Mouse (Mus musculus): Measurements from ENCODE around the gene Cox19.
"Not testable (repeated sequence)": the region's sequence is repeated elsewhere in the genome, so short reads cannot be mapped to it uniquely, and the experiment has no call there.

The Cox19 gene

GRCm38 (mm10) chr5:139363858-139364257 is 12.6 kb upstream of the Cox19 start:
- DNase-seq (ENCODE audit: low read depth, low spot score), result no peak

DNA sequence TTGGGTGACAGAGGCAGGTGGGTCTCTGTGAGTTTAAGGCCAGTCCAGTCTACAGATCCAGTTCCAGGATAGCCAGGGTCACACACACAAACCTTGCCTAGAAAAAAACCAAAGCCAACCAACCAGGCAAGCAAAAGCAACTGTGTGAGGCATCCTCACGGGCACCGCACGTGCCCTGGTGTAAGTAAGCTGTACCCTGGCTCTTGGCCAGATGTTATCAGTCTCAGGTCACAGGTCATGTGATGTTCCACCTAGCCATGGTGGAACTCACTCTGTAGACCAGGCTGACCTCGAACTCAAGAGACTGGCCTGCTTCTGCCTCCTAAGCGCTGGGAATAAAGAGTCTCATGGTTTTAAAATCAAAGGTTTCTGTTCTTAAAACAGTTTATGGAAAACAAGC is 8.0 kb upstream of the Cox19 start:
- no peak for DNase-seq (ENCODE audit: low read depth, low spot score)

DNA sequence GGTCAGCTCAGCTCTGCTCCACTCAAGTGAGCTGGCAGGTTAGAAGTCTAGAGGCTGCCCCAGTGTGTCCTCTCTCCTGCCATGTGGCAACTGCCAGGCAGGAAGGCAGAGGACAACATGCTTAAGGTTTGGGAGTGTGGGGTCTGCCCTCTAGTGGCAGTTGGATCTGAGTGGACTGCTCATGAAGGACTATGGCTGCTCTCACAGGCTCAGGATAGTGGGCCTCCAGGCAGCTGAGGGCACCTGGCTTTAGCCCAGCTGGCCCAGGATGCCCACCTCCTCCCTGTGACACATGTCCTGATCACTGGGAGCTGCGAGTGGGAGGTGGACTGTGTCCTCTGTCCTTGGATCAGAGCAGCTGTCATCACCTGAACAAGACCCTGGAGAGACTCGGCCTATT is 7.4 kb upstream of the Cox19 start:
- DNase-seq (ENCODE audit: low read depth, low spot score), result no peak

GRCm38 (mm10) chr5:139355235-139355772 is 4.1 kb upstream of the Cox19 start:
- DNase-seq (ENCODE audit: low read depth, low spot score), result peak; percentile 77

GRCm38 (mm10) chr5:139353946-139354345 is 2.7 kb upstream of the Cox19 start:
- DNase-seq (ENCODE audit: low read depth, low spot score), result no peak

GRCm38 (mm10) chr5:139353496-139353895 is 2.3 kb upstream of the Cox19 start:
- DNase-seq (ENCODE audit: low read depth, low spot score), result peak; percentile 55

- DNase-seq (ENCODE audit: low read depth, low spot score), result no peak
Measured at GRCm38 (mm10) chr5:139352317-139352716, 1.1 kb upstream of the Cox19 start, which contains the start of gene Cyp2w1. Cyp2w1 (plus strand) TSS chr5:139352617.

- DNase-seq (ENCODE audit: low read depth, low spot score), result no peak
Measured at GRCm38 (mm10) chr5:139351628-139352027, 410 bp upstream of the Cox19 start.

DNA sequence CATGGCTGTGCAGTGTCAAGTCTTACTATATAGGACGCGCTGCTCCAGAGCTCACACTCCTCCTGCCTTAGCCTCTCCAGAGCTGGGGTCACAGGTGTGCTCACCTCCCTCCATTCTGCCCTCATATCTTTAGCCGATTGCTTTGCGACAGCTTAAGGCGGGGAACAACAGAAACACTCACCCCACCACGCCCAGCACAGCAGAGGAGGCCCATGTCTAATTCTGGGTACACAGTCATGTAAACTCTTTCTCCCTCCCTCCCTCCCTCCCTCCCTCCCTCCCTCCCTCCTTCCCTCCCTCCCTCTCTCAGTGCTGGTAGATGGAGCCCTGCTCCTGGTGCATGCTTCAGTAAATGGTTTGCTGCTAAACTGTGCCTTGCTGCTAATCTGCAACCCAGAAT is 1.5 kb downstream of the Cox19 start:
- DNase-seq (ENCODE audit: low read depth, low spot score), result no peak

- no peak for DNase-seq (ENCODE audit: low read depth, low spot score)
Measured at GRCm38 (mm10) chr5:139347225-139347624, 4.0 kb downstream of the Cox19 start.

- DNase-seq (ENCODE audit: low read depth, low spot score), result no peak
Measured at GRCm38 (mm10) chr5:139345364-139345714, 5.9 kb downstream of the Cox19 start.

DNA sequence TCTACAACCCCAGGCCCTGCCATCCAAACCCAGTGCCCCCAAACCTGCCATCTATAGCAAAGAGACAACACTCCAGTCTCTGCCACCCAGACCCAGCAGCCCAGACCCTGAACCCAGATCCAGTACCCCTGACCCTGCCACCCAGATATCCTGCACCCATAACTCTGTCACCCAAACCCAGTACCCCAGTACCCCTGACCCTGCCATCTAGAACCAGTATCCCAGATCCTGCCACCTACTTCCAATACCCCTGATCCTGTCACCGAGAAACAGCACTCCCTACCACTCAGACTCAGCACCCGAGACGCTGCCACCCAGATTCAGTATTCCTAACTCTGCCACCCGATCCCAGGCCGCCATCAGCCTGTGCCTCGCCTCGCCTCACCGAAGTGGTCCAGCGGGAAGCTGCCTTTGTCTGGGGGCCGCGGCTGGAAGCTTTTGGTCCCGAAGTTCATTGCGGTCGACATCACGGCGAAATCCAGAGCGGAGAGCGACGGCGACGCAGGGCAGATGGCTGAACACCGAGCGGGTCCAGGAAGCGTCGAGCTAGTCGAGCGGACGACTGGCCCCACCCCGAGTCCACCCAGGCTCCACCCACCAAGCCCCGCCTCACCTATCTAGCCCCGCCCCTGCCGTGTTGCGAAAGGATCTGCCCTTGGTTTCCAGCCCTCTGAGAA is 6.4 kb downstream of the Cox19 start:
- peak; percentile 94 for DNase-seq (ENCODE audit: low read depth, low spot score)

DNA sequence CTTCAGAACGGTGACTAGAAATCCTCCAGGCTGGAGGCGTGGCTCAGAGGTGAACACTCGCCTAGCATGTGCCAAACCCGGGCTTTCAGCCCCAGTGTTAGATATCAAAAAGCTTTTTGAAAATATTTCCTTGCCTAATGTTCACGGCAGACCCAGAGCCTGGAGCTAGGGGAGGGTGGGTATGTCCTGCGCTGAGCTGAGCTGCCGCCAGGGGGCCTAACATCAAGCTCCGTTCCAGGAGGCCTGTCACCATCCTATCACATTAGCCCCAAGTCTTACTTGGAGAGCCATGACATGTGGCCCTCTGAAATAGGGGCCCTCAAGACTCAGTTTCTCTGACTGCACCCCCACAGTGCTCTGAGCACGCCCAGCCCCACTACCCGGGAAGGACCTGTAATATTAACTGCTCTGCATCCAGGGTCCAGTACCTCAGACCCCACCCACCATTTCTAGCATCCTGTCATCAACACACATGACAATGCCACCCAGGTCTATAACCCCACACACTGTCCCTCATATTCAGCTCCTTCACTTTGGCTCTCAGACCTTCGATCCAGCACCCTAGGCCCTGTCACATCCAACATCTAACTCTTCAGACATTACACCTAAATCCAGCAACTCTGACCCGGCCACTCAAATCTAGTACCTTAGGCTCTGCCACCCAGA is 7.1 kb downstream of the Cox19 start:
- DNase-seq (ENCODE audit: low read depth, low spot score), result peak; percentile 87

DNA sequence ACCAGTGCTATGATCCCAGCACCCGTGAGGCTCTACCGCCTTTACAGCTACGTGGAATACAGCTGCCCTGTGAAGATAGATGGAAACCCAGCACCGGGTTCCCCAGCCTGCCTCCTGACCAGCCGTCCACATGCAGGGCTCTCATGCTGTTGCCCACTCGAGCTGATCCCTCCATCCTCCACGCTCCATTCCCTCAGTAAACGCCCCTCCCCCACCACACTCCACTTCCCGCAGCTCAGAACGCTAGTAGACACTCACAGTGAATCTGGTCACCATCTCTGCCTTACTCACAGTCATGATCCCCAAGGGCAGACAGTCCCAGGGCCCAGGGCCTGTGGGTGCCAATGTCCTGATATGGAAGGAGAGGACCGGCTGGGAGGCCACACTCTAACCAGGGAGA is 12.3 kb downstream of the Cox19 start:
- DNase-seq (ENCODE audit: low read depth, low spot score), result no peak

- DNase-seq (ENCODE audit: low read depth, low spot score), result no peak
Measured at GRCm38 (mm10) chr5:139338403-139338802, 12.8 kb downstream of the Cox19 start.

- no peak for DNase-seq (ENCODE audit: low read depth, low spot score)
Measured at GRCm38 (mm10) chr5:139337826-139338370, 13.3 kb downstream of the Cox19 start.

GRCm38 (mm10) chr5:139335634-139336033 is 15.6 kb downstream of the Cox19 start:
- no peak for DNase-seq (ENCODE audit: low read depth, low spot score)

GRCm38 (mm10) chr5:139334394-139334793 is 16.8 kb downstream of the Cox19 start:
- not testable (repeated sequence) for DNase-seq (ENCODE audit: low read depth, low spot score)

DNA sequence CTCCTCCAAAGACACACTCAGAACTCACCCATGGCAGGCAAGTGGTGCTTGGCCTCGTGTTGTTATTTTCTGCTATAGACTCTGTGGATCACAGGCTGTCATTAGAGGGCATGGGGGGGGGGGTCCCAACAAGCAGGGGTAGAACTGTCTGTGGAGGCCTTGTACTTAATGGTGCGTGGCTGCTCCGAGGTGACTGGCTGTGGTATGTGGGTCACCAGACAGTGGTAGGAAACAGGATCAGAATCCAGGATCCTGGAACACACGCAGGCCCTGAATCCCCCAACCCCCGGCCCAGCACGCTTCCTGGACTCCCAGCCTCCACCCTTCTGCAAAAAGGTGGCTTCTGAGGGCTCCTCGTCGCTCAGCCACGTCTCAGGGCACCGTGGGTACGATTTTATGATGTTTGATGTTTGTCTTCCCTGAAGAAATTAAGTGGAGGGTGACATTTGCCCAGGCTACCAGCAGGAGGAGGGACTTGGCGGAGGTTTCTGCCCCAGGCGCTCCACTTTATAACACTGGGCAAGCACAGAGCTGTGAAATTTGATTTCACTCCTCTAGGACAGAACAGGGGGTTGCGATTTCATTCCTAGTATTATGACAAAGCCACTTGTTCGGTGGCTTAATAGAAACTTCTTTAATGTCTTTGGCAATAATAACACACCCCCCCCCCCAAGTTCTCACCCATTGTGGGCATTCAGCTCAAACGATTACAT is 17.8 kb downstream of the Cox19 start:
- DNase-seq (ENCODE audit: low read depth, low spot score), result no peak

GRCm38 (mm10) chr5:139332590-139333272 is 18.5 kb downstream of the Cox19 start:
- no peak for DNase-seq (ENCODE audit: low read depth, low spot score)

- DNase-seq (ENCODE audit: low read depth, low spot score), result peak; percentile 80
Measured at GRCm38 (mm10) chr5:139331742-139332141, 19.5 kb downstream of the Cox19 start.

DNA sequence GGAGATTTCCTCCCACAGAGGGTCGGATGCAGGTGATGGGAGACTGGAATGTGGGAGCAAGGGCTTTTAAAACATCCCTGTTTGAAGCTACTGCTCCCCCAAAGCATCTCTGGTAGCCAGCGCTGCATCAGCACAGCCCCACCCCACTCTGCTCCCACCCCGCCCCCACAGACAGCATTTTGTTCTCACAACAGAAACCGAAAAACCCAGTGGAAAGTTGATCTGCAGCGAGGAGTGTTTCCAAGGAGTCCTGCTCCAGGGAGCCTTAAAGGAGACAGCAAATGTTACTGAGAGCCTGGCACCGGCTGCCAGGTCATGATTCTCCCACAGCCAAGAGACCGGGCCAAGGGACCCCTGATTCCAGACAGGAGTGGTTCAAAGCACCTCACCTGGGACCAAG is 20.5 kb downstream of the Cox19 start:
- DNase-seq (ENCODE audit: low read depth, low spot score), result no peak
